Mouse (Mus musculus) mesoderm, embryonic 11.5 days (tissue): ENCODE data around the gene Grm1.

Source experiments
- DNase-seq: peaks from one replicate; pipeline ENCODE4 v3.0.0-alpha.2; 2012; ENCODE audit warnings: low read depth, low spot score

Gene Grm1

GRCm38 (mm10) chr10:10971311-10971710 is 110.8 kb downstream of the Grm1 start:
- DNase-seq, result no peak

- DNase-seq, result no peak
Measured at GRCm38 (mm10) chr10:10964490-10965150, 117.5 kb downstream of the Grm1 start.

GRCm38 (mm10) chr10:10950557-10950956 is 131.6 kb downstream of the Grm1 start:
- DNase-seq, result no peak

- no peak for DNase-seq
Measured at GRCm38 (mm10) chr10:10949172-10949571, 133.0 kb downstream of the Grm1 start.

- DNase-seq, result no peak
Measured at GRCm38 (mm10) chr10:10947531-10947930, 134.6 kb downstream of the Grm1 start.

- DNase-seq, result no peak
Measured at GRCm38 (mm10) chr10:10944003-10944402, 138.2 kb downstream of the Grm1 start.

GRCm38 (mm10) chr10:10942248-10942647 is 139.9 kb downstream of the Grm1 start:
- no peak for DNase-seq

GRCm38 (mm10) chr10:10935806-10936205 is 146.3 kb downstream of the Grm1 start:
- no peak for DNase-seq

- no peak for DNase-seq
Measured at GRCm38 (mm10) chr10:10929672-10930071, 152.5 kb downstream of the Grm1 start.

GRCm38 (mm10) chr10:10928798-10929366 is 153.3 kb downstream of the Grm1 start:
- DNase-seq, result no peak

- no peak for DNase-seq
Measured at GRCm38 (mm10) chr10:10917857-10918399, 164.2 kb downstream of the Grm1 start.

GRCm38 (mm10) chr10:10913621-10914020 is 168.5 kb downstream of the Grm1 start:
- DNase-seq, result no peak

- DNase-seq, result no peak
Measured at GRCm38 (mm10) chr10:10890221-10890620, 191.9 kb downstream of the Grm1 start.

- DNase-seq, result peak; percentile 9
Measured at GRCm38 (mm10) chr10:10888521-10888920, 193.6 kb downstream of the Grm1 start.

- DNase-seq, result no peak
Measured at GRCm38 (mm10) chr10:10884992-10885391, 197.2 kb downstream of the Grm1 start.

- no peak for DNase-seq
Measured at GRCm38 (mm10) chr10:10872142-10872541, 210.0 kb downstream of the Grm1 start.

GRCm38 (mm10) chr10:10870271-10870670 is 211.9 kb downstream of the Grm1 start:
- no peak for DNase-seq

- DNase-seq, result no peak
Measured at GRCm38 (mm10) chr10:10866278-10866677, 215.9 kb downstream of the Grm1 start.

- DNase-seq, result no peak
Measured at GRCm38 (mm10) chr10:10864759-10865158, 217.4 kb downstream of the Grm1 start.

GRCm38 (mm10) chr10:10847376-10848286 is 234.5 kb downstream of the Grm1 start:
- DNase-seq, result no peak

- no peak for DNase-seq
Measured at GRCm38 (mm10) chr10:10845059-10845685, 237.0 kb downstream of the Grm1 start.

GRCm38 (mm10) chr10:10835406-10835805 is 246.8 kb downstream of the Grm1 start:
- no peak for DNase-seq
